In genomic region chr16:56090385-56090784, GRCm38 (mm10) we compare ENCODE assay signal across 11 mouse cellular contexts.
"Had no signal": no experiment of that assay in that cellular context is flagged by ENCODE, and none has a peak within 500 bp of the region (broad histone marks: within the 10 kb centered on the region; RNA-seq: fewer than 3 reads in every experiment).

No protein-coding gene starts in this region.

- ATAC-seq: liver, embryonic 12.5 days; midbrain, embryonic 13.5 days had no signal

- H3K27me3 ChIP-seq: kidney, embryonic 15.5 days; limb, embryonic 15.5 days; liver, embryonic 12.5 days; lung, embryonic 15.5 days; midbrain, embryonic 13.5 days; neural tube, embryonic 15.5 days had no signal

- DNase-seq: kidney, adult 18-20 months; kidney, postnatal 14 days; lung, postnatal 14 days; spleen, adult 18-20 months; thymus, postnatal 4 days had no signal
